Mouse (Mus musculus) MEL (cell line): ENCODE data around the gene Psmd11. TPM values are rescaled to one million over a fixed set of nuclear protein-coding genes. Genes with fewer than 3 reads are reported as not detected.

Source experiments
- DNase-seq: peaks from one replicate; pipeline ENCODE4 v3.0.0; 2011; ENCODE audit warnings: low read depth, low spot score
- H3K27ac ChIP-seq: 2 replicates; pipeline ENCODE4 v1.5.1; 2012; ENCODE audit warnings: low read depth, mild to moderate bottlenecking, control low read depth, low read length, moderate library complexity; ENCODE audit not compliant: control insufficient read depth
- H3K27me3 ChIP-seq, 2 experiments: fragments of 150-350 bp in 1 of 2; sonication (generic) in 1 of 2; 2 replicates each; pipeline ENCODE4 v1.6.1; 2012; ENCODE audit warnings: low read length in 2 of 2, mild to moderate bottlenecking in 2 of 2, improper control_type of control experiment in 1 of 2, moderate library complexity in 1 of 2; ENCODE audit not compliant: insufficient read depth in 2 of 2, control insufficient read depth in 1 of 2
- H3K36me3 ChIP-seq, 2 experiments: 2 replicates each; pipeline ENCODE4 v1.6.1; 2012 to 2014; ENCODE audit warnings: low read length in 2 of 2, improper control_type of control experiment in 1 of 2, inconsistent platforms in 1 of 2, mild to moderate bottlenecking in 1 of 2; ENCODE audit not compliant: insufficient read depth in 2 of 2, control insufficient read depth in 1 of 2
- H3K4me1 ChIP-seq, 2 experiments: fragments of 150-350 bp in 1 of 2; sonication (generic) in 1 of 2; 2 replicates each; pipeline ENCODE4 v1.6.1; 2012; ENCODE audit warnings: low read length in 2 of 2, improper control_type of control experiment in 1 of 2, mild to moderate bottlenecking in 1 of 2; ENCODE audit not compliant: insufficient read depth in 2 of 2, control insufficient read depth in 1 of 2
- H3K4me3 ChIP-seq, 2 experiments: fragments of 150-350 bp in 1 of 2; sonication (generic) in 1 of 2; 2 replicates each; pipeline ENCODE4 v1.5.1; 2012; ENCODE audit warnings: low read depth in 2 of 2, low read length in 2 of 2, mild to moderate bottlenecking in 2 of 2, moderate library complexity in 2 of 2, control low read depth in 1 of 2, improper control_type of control experiment in 1 of 2; ENCODE audit not compliant: control insufficient read depth in 1 of 2, insufficient read depth in 1 of 2
- H3K79me2 ChIP-seq: 2 replicates; pipeline ENCODE4 v1.6.1; 2012; ENCODE audit warnings: mild to moderate bottlenecking, low read length, moderate library complexity; ENCODE audit not compliant: control insufficient read depth, poor library complexity, insufficient read depth
- H3K9ac ChIP-seq: 2 replicates; pipeline ENCODE4 v1.6.1; 2012; ENCODE audit warnings: low read depth, mild to moderate bottlenecking, control low read depth, low read length, moderate library complexity; ENCODE audit not compliant: control insufficient read depth, poor library complexity, severe bottlenecking
- H3K9me3 ChIP-seq: fragments of 150-350 bp; sonication (generic); replicated peaks from 2 replicates; pipeline ENCODE4 v1.6.1; 2012; ENCODE audit warnings: mild to moderate bottlenecking, low read length, improper control_type of control experiment, moderate library complexity; ENCODE audit not compliant: insufficient read depth
- BHLHE40 ChIP-seq: IDR thresholded peaks from 2 replicates; pipeline ENCODE4 v1.6.1; 2012; ENCODE audit warnings: low read depth, mild to moderate bottlenecking, inconsistent platforms, low read length, improper control_type of control experiment, borderline replicate concordance
- CHD1 ChIP-seq: IDR thresholded peaks from 2 replicates; pipeline ENCODE4 v1.6.1; 2012; ENCODE audit warnings: low read depth, mild to moderate bottlenecking, inconsistent platforms, low read length, improper control_type of control experiment
- CHD2 ChIP-seq: IDR thresholded peaks from 2 replicates; pipeline ENCODE4 v1.6.1; 2011; ENCODE audit warnings: low read length, improper control_type of control experiment
- CTCF ChIP-seq, 3 experiments: IDR thresholded peaks in 2 of 3; conservative IDR thresholded peaks in 1 of 3; 2 replicates each; pipeline ENCODE4 v1.5.1; 2011 to 2012; ENCODE audit warnings: low read length in 3 of 3, low read depth in 2 of 3, mild to moderate bottlenecking in 2 of 3, improper control_type of control experiment in 1 of 3, inconsistent platforms in 1 of 3, mixed read lengths in 1 of 3, moderate library complexity in 1 of 3; ENCODE audit not compliant: control insufficient read depth in 1 of 3, insufficient read depth in 1 of 3, poor library complexity in 1 of 3, severe bottlenecking in 1 of 3
- ELF1 ChIP-seq: IDR thresholded peaks from 2 replicates; pipeline ENCODE4 v1.6.1; 2014; ENCODE audit warnings: low read depth, mild to moderate bottlenecking, inconsistent platforms, low read length, improper control_type of control experiment, moderate library complexity
- EP300 ChIP-seq, 2 experiments: IDR thresholded peaks; 2 replicates each; pipeline ENCODE4 v1.6.1; 2011; ENCODE audit warnings: improper control_type of control experiment in 2 of 2, low read length in 2 of 2, low read depth in 1 of 2, mild to moderate bottlenecking in 1 of 2
- GABPA ChIP-seq: IDR thresholded peaks from 2 replicates; pipeline ENCODE4 v1.6.1; 2012; ENCODE audit warnings: low read depth, mild to moderate bottlenecking, inconsistent platforms, low read length, improper control_type of control experiment, moderate library complexity
- GATA1 ChIP-seq: IDR thresholded peaks from 2 replicates; pipeline ENCODE4 v1.6.1; 2011; ENCODE audit warnings: low read depth, low read length, improper control_type of control experiment
- JUND ChIP-seq: IDR thresholded peaks from 2 replicates; pipeline ENCODE4 v1.6.1; 2011; ENCODE audit warnings: low read depth, mild to moderate bottlenecking, improper control_type of control experiment, low read length
- MAFK ChIP-seq: IDR thresholded peaks from 2 replicates; pipeline ENCODE4 v1.6.1; 2011; ENCODE audit warnings: low read depth, mild to moderate bottlenecking, low read length, improper control_type of control experiment, borderline replicate concordance
- MAX ChIP-seq: IDR thresholded peaks from 2 replicates; pipeline ENCODE4 v1.6.1; 2011; ENCODE audit warnings: low read length, improper control_type of control experiment
- MEF2A ChIP-seq: IDR thresholded peaks from 2 replicates; pipeline ENCODE4 v1.6.1; 2014; ENCODE audit warnings: low read depth, mild to moderate bottlenecking, inconsistent platforms, low read length, improper control_type of control experiment; ENCODE audit not compliant: poor library complexity, insufficient replicate concordance, severe bottlenecking; ENCODE audit errors: extremely low read depth
- POLR2A ChIP-seq, 2 experiments: IDR thresholded peaks; 2 replicates each; pipeline ENCODE4 v1.6.1; 2011 to 2012; ENCODE audit warnings: low read length in 2 of 2, mild to moderate bottlenecking in 2 of 2, control low read depth in 1 of 2, improper control_type of control experiment in 1 of 2, low read depth in 1 of 2, moderate library complexity in 1 of 2; ENCODE audit not compliant: control insufficient read depth in 1 of 2, insufficient read depth in 1 of 2, poor library complexity in 1 of 2
- POLR2AphosphoS2 ChIP-seq: IDR thresholded peaks from 2 replicates; pipeline ENCODE4 v1.6.1; 2011; ENCODE audit warnings: low read length, improper control_type of control experiment
- RAD21 ChIP-seq: IDR thresholded peaks from 2 replicates; pipeline ENCODE4 v1.6.1; 2011; ENCODE audit warnings: mild to moderate bottlenecking, low read depth, low read length, improper control_type of control experiment
- RCOR1 ChIP-seq: IDR thresholded peaks from 2 replicates; pipeline ENCODE4 v1.6.1; 2012; ENCODE audit warnings: low read depth, mild to moderate bottlenecking, inconsistent platforms, low read length, improper control_type of control experiment
- TAL1 ChIP-seq: IDR thresholded peaks from 2 replicates; pipeline ENCODE4 v1.6.1; 2012; ENCODE audit warnings: mild to moderate bottlenecking, inconsistent platforms, low read length, moderate library complexity, mixed read lengths
- TBP ChIP-seq: IDR thresholded peaks from 2 replicates; pipeline ENCODE4 v1.8.0; 2011; ENCODE audit warnings: low read depth, low read length, improper control_type of control experiment
- TCF12 ChIP-seq: IDR thresholded peaks from 2 replicates; pipeline ENCODE4 v1.6.1; 2014; ENCODE audit warnings: low read depth, mild to moderate bottlenecking, inconsistent platforms, low read length, improper control_type of control experiment, moderate library complexity
- ZC3H11A ChIP-seq: IDR thresholded peaks from 2 replicates; pipeline ENCODE4 v1.6.1; 2012; ENCODE audit warnings: low read depth, mild to moderate bottlenecking, inconsistent platforms, low read length, improper control_type of control experiment
- ZKSCAN1 ChIP-seq: IDR thresholded peaks from 2 replicates; pipeline ENCODE4 v1.6.1; 2012; ENCODE audit warnings: low read depth, mild to moderate bottlenecking, inconsistent platforms, low read length, improper control_type of control experiment, moderate library complexity
- ZMIZ1 ChIP-seq: IDR thresholded peaks from 2 replicates; pipeline ENCODE4 v1.6.1; 2012; ENCODE audit warnings: low read depth, mild to moderate bottlenecking, inconsistent platforms, low read length, improper control_type of control experiment, moderate library complexity
- ZNF384 ChIP-seq: IDR thresholded peaks from 2 replicates; pipeline ENCODE4 v1.6.1; 2012; ENCODE audit warnings: low read depth, mild to moderate bottlenecking, inconsistent platforms, low read length, improper control_type of control experiment
- polyA plus RNA-seq, 2 experiments: library from polyadenylated mRNA; stranded (reverse) in 1 of 2; unstranded in 1 of 2; fragments of >175 nt in 1 of 2; fragments of >200 nt in 1 of 2; gene quantifications; 2 replicates each; pipeline versions ENCODE4 v1.2.1 to v1.2.4; 2012; ENCODE audit warnings: low replicate concordance in 2 of 2, low read depth in 1 of 2; ENCODE audit not compliant: insufficient read length in 2 of 2, insufficient read depth in 1 of 2, missing spikeins in 1 of 2
- total RNA-seq: library from RNA; depleted of rRNA; stranded (reverse); fragments of 300-350 nt; gene quantifications from 2 replicates; pipeline ENCODE4 v1.2.3, GENCODE M21; 2012

Psmd11 gene
- total and polyA plus RNA-seq, 3 experiments = 110 to 324 (median 184) TPM

DNA sequence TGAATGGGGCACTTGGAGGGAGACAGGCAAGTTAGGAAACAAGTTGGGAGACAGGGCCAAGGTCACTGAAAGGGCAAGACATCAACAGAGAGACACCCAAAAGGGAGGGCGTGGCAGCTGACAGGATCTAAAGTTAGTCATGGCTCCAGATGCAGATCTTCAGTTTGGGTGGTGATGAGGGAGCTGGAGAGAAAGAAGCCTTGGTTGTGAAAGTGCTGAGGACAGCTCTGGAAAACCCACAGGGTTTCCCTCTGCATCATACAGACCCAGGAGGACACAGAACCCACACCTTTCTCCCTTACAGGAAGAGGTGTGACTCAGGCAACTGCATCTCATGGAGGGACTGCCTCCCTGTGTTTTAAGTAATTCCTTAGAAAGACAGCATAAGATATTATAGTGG, 68.2 kb downstream of the Psmd11 start:
- H3K9me3 ChIP-seq = no peaks in the 10 kb centered on the region
- H3K4me3 ChIP-seq = no peak overlapping the region
- no peaks in the 10 kb centered on the region for H3K27me3 ChIP-seq
- DNase-seq = no peak
- TF ChIP-seq RAD21 (no peak), CHD2 (no peak), EP300 (IDR thresholded peaks at IDR 0.05; ENCODE audit: low read depth in 1 of 2, low read length in 2 of 2) (no peak), CHD1 (no peak), MAX (no peak), POLR2AphosphoS2 (no peak), ZC3H11A (no peak), RCOR1 (no peak), ZMIZ1 (no peak), ZNF384 (no peak), GATA1 (no peak), TBP (no peak), ZKSCAN1 (no peak), BHLHE40 (no peak), POLR2A (IDR thresholded peaks at IDR 0.05; ENCODE audit: control insufficient read depth in 1 of 2, insufficient read depth in 1 of 2, low read depth in 1 of 2, low read length in 2 of 2, poor library complexity in 1 of 2) (no peak), CTCF (IDR thresholded peaks at IDR 0.05 in 2 of 3, conservative IDR thresholded peaks at IDR 0.05 in 1 of 3; ENCODE audit: control insufficient read depth in 1 of 3, insufficient read depth in 1 of 3, low read depth in 2 of 3, low read length in 3 of 3, poor library complexity in 1 of 3, severe bottlenecking in 1 of 3) (no peak)
- no peaks in the 10 kb centered on the region for H3K79me2 ChIP-seq
- no peaks in the 10 kb centered on the region for H3K4me1 ChIP-seq
- H3K9ac ChIP-seq = no peak overlapping the region
- H3K27ac ChIP-seq = no peak overlapping the region
- no peaks in the 10 kb centered on the region; a peak in 1 of 4 replicates for H3K36me3 ChIP-seq

DNA sequence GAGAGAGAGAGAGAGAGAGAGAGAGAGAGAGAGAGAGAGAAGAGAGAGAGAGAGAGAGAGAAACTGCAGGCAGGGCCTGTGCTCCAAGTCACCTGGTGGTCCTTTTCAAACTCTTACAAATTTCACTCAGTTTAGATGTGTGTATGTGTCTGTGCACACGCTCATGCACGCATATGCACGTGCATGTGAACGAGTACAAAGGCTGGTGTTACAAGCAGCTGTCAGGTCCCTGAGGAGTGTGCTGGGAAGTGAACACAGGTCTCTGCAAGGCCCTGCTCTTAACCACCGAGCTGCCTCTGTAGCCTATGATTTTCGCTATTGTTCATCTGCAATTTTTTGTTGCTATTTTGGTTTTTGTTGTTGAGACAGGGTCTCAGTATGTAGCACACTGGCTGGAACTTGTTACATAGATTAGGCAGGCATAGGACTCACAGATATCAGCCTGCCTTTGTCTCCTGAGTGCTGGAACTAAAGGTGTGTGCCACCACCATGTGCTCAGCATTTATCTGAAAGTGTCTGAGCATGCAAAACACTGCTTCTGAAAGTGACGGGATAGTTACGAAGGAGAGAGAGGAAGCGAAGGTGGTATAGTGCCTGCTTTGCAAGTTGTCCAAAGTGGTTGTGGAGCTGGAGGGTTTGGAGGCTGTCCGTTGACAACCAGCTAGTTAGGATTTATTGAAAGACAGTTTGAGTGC, 69.0 kb downstream of the Psmd11 start:
- no peaks in the 10 kb centered on the region for H3K79me2 ChIP-seq
- H3K4me3 ChIP-seq = no peak overlapping the region
- H3K27ac ChIP-seq = no peak overlapping the region
- H3K9ac ChIP-seq = no peak overlapping the region
- H3K9me3 ChIP-seq = no peaks in the 10 kb centered on the region
- DNase-seq = no peak
- no peaks in the 10 kb centered on the region; a peak in 1 of 4 replicates for H3K36me3 ChIP-seq
- H3K4me1 ChIP-seq = no peaks in the 10 kb centered on the region
- no peaks in the 10 kb centered on the region for H3K27me3 ChIP-seq
- TF ChIP-seq ZKSCAN1 (no peak), JUND (no peak), CHD1 (no peak), MEF2A (no peak), POLR2A (IDR thresholded peaks at IDR 0.05; ENCODE audit: control insufficient read depth in 1 of 2, insufficient read depth in 1 of 2, low read depth in 1 of 2, low read length in 2 of 2, poor library complexity in 1 of 2) (no peak), CTCF (IDR thresholded peaks at IDR 0.05 in 2 of 3, conservative IDR thresholded peaks at IDR 0.05 in 1 of 3; ENCODE audit: control insufficient read depth in 1 of 3, insufficient read depth in 1 of 3, low read depth in 2 of 3, low read length in 3 of 3, poor library complexity in 1 of 3, severe bottlenecking in 1 of 3) (no peak), BHLHE40 (no peak), GABPA (no peak), TAL1 (no peak), ELF1 (no peak), EP300 (IDR thresholded peaks at IDR 0.05; ENCODE audit: low read depth in 1 of 2, low read length in 2 of 2) (no peak), TCF12 (no peak), MAFK (no peak), MAX (no peak)
- TF ChIP-seq, all 39 proteins: peak for 0
